Mouse (Mus musculus) liver, adult 2 months (tissue): Measurements from ENCODE around the gene Acvr1.

ENCODE experiments used
- CTCF ChIP-seq: fragments of 200-500 bp; IDR thresholded peaks from 2 replicates; pipeline ENCODE4 v1.5.1; 2011; ENCODE audit warnings: low read depth, low read length, control low read depth
- POLR2A ChIP-seq: fragments of 200-500 bp; IDR thresholded peaks from 2 replicates; pipeline ENCODE4 v1.6.1; 2011; ENCODE audit warnings: low read length, control low read depth; ENCODE audit not compliant: insufficient read depth; ENCODE audit errors: extremely low read depth

DNA sequence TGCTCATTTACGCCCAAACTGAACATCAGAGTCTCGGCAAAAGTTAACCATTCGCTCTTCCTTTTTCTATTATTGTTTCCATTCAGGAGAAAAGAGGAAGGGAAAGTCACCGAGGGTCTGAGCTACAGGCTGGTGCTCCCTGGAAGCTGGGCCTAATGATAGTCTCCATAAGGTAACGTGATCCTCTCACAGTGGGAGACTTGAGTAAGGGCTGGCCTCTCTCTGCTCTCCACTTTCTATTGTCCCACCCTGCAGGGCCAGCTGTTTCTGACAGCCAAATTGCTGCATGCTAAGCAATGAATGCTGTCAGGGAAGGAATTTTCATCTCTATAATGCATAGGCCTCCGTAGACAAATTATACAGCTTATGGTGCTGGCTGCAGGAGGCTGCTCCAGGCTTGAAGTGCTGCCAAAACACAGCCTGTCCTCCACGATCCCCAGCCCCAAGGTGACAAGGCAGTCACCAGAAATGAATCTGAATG lies 33.4 kb downstream of the Acvr1 start:
- no peak for TF ChIP-seq CTCF
- TF ChIP-seq POLR2A, result no peak
